Mouse (Mus musculus): ENCODE measurements around the gene Rap1gap2. TPM values are rescaled to one million over a fixed set of nuclear protein-coding genes. Genes with fewer than 3 reads are reported as not detected.

Rap1gap2 gene
- polyA plus RNA-seq, 3 experiments from 2014 or later, result 0.63 to 11.9 (median 1.6) TPM

DNA sequence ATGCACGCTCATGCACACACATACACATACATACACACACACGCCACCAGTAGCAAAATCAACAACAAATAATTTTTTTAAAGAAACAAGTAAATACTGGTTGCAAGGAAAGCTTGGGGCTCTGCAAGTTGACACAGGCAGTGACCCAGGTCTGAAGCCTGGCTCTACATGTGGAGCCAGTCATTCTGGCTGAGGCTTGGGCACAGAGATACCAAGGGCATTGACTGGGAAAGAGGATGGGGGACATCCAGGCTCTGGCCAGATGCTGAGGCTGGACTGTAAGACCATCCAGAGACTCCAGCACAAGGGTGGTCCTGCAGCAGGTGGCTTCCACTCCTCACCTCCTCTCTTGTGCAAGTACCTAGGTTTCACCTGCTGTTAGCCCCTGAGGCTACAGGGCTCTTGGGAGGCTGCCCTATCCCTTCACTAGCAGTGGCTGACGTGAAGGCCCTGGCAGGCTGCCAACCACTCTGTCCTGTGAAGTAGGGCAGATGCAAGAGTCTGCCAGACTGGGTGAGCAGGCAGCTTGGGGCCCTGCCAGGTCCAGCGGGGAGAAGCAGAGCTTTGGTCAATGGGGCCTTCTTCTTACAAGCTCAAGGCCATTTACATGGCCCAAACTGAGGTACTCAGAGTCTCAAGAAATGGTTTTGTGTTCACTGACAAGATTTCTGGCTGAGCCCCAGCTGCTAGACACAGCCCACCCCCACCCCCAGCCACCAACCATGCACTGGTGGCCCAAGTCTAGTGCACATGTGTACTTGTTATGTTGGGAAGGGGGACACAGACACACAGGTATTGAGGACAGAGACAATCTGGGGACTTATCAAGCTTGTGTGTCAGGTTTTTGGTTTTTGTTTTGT lies 201.9 kb downstream of the Rap1gap2 start:
- ATAC-seq, result no peak

- no peak for ATAC-seq
Observed at GRCm38 (mm10) chr11:74405201-74405600, 205.5 kb downstream of the Rap1gap2 start.

DNA sequence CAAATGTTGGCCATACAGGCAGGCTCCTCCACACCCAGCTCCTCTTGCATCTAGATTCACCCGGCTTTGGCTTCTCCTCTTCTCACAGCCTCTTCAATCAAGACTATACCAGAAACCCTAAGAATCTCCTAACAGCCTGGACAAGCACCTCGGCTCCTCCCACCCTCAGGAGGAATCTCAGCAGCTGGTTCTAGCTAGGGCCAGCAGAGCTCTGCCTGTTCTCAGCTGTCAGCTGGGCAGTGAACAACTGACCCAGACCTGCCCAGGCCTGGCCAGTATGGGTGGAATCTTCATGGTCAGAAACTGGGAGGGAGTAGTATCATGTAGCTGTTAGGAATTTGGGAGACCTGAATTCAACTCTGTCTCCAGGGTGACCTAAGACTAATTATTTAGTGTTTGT lies 206.5 kb downstream of the Rap1gap2 start:
- ATAC-seq, result no peak

GRCm38 (mm10) chr11:74402126-74402525 lies 208.6 kb downstream of the Rap1gap2 start:
- no peak for ATAC-seq

GRCm38 (mm10) chr11:74395583-74395982 lies 215.1 kb downstream of the Rap1gap2 start:
- ATAC-seq, result no peak

- ATAC-seq, result no peak
Observed at GRCm38 (mm10) chr11:74393489-74393888, 217.2 kb downstream of the Rap1gap2 start.

DNA sequence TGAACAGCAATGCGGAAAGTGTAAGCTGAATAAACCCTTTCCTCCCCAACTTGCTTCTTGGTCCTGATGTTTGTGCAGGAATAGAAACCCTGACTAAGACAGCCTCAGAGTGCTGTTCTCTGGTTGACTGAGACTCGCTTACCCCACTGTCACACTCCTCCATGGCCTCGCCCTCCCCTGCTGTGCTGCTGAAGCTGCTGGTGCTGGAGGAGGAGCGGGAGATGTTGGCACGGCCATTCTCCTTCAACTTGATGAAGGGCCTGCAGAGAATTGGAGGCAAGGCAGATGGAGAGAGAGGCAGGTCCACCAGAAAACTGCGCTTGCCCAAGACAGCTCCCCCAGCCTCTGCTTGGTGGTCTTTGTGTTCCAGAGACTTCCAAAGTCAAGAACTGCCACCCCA lies 217.8 kb downstream of the Rap1gap2 start:
- no peak for ATAC-seq

- no peak for ATAC-seq
Observed at GRCm38 (mm10) chr11:74391899-74392298, 218.8 kb downstream of the Rap1gap2 start.

- ATAC-seq, result no peak
Observed at GRCm38 (mm10) chr11:74387203-74387602, 223.5 kb downstream of the Rap1gap2 start.

- ATAC-seq, result no peak
Observed at GRCm38 (mm10) chr11:74385674-74386073, 225.0 kb downstream of the Rap1gap2 start.

- ATAC-seq, result no peak
Observed at GRCm38 (mm10) chr11:74379166-74379873, 231.4 kb downstream of the Rap1gap2 start.

- ATAC-seq, result no peak
Observed at GRCm38 (mm10) chr11:74376847-74377246, 233.9 kb downstream of the Rap1gap2 start.

DNA sequence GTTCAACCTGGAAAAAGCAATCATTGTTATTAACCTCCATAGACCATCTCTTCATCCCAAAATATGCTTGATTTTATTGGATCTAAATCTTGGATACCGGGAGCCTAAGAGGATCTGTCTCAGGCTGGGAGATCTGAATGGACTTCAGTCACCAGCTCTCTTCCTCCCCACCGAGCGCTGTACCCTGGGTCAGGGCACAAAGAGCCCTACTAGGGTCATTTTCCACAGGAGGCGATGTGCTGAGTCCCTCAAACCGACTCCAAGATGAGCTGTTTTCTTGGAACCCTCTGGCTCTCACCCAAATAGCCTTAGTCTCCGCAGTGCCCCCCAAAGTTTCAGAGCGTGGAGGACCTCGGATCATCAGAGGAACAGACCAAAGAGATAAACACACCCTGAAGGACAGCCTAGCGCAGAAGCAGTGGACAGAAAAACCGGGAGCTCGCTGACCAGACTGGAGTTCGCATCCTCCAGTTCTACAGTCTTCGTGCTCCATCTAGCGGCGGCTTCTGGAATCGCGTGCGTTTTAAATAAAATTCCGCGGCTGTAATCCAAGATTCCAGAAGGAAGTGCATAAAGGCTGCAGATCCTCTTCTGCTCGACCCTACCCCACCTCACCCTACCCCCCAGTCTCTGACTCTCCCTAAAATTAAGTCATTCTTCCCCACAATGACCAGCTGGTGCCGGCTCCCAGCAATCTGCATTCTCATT lies 239.2 kb downstream of the Rap1gap2 start:
- ATAC-seq, result no peak

GRCm38 (mm10) chr11:74361769-74362168 lies 248.9 kb downstream of the Rap1gap2 start, which contains the start of gene Olfr412:
TSS of gene Olfr412 (plus strand) at chr11:74362069.
- no peak for ATAC-seq

GRCm38 (mm10) chr11:74352550-74352949 lies 258.2 kb downstream of the Rap1gap2 start, which contains the start of gene Olfr411:
TSS of gene Olfr411 (minus strand) at chr11:74352650.
- ATAC-seq, result no peak

- no peak for ATAC-seq
Observed at GRCm38 (mm10) chr11:74337931-74338330, 272.8 kb downstream of the Rap1gap2 start, which contains the start of gene Olfr410. TSS of gene Olfr410 (minus strand) at chr11:74338031.

Other genes with a start within 250 kb of the Rap1gap2 start
- not detected for gene Olfr412, start 248.8 kb downstream of the Rap1gap2 start, polyA plus RNA-seq (2017; shearing (Covaris generic))
- gene Ccdc92b, start 8.7 kb upstream of the Rap1gap2 start, polyA plus RNA-seq (2017; shearing (Covaris generic)), result not detected
- gene Cluh, start 38.6 kb upstream of the Rap1gap2 start, polyA plus RNA-seq (2017; shearing (Covaris generic)), result 10 to 100 TPM in 2 of 3 experiments, 1 to 10 TPM in 1; 5.9 to 11.2 (median 10.1) TPM
- 10 to 100 TPM; 79.4 to 92.1 (median 81.5) TPM for gene Pafah1b1, start 113.8 kb upstream of the Rap1gap2 start, polyA plus RNA-seq (2017; shearing (Covaris generic))
- gene Mettl16, start 159.9 kb upstream of the Rap1gap2 start, polyA plus RNA-seq (2017; shearing (Covaris generic)), result 10 to 100 TPM; 29.2 to 32.2 (median 31.5) TPM
- 1 to 10 TPM; 4.8 to 6.5 (median 6.3) TPM for gene Mnt, start 220.0 kb upstream of the Rap1gap2 start, polyA plus RNA-seq (2017; shearing (Covaris generic))